1 mouse cellular context compared by ENCODE assay signal in genomic region chr11:118362971-118363518, GRCm38 (mm10).
TF ChIP-seq lines count a peak whose summit lies in the region.

No protein-coding gene starts in this region.

TF ChIP-seq in CH12.LX, 34 proteins besides CTCF, POLR2A, EP300 and RAD21 (continued from another document):
- TF ChIP-seq GABPA (IDR thresholded peaks at IDR 0.05; ENCODE audit: insufficient replicate concordance, low read depth, low read length) (no peak), MXI1 (IDR thresholded peaks at IDR 0.05; ENCODE audit: low read depth, low read length) (no peak), ETS1 (conservative IDR thresholded peaks at IDR 0.05; ENCODE audit: low read depth, low read length) (peak; percentile 54; the same call in 1 of the 2 replicates), JUND (conservative IDR thresholded peaks at IDR 0.05; ENCODE audit: low read depth, low read length) (no peak), KAT2A (IDR thresholded peaks at IDR 0.05; ENCODE audit: insufficient replicate concordance, low read length) (no peak), ZC3H11A (IDR thresholded peaks at IDR 0.05; ENCODE audit: low read depth, low read length) (no peak)
